Comparison of ENCODE assay signal across 9 mouse cellular contexts in the genomic region with DNA sequence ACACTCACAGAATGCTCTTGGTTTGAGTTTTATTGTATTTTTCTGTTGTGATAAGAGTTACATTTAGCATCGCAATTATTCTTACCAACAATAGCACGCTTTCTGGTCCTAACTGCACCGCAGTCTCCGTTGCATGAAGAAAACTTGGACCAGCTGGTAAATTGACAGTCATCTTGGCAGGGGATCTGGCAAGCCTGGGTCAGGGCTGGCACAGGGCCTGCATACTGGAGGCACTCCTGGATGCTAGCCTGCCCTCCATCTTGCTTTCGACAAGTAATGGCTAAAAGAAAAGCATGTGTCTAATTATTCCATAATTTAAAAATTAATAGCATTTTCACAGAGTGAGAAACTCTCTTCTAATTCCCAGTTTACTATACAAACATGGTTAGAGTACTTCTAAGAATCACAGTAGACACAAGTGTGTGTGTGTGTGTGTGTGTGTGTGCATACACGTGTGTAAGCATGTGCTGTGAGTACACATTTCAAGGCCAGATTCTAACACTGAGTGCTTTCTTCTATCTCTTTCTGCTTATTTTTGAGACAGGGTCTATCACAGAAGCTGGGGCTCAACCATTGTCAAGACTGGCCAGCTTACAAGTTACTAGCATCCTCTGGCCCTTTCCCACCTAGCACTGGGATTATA.
DNase-seq lines count a peak whose midpoint lies in the region; ATAC-seq and TF ChIP-seq lines count a peak whose summit lies in the region.
"Had no signal": no experiment of that assay in that cellular context is flagged by ENCODE, and none has a peak within 500 bp of the region (broad histone marks: within the 10 kb centered on the region; RNA-seq: fewer than 3 reads in every experiment).

No protein-coding gene starts in this region.

- intact Hi-C loops in left cerebral cortex, postnatal 25 days (cut with DNase I), result no loop called here

- no peak overlapping the region for H3K4me2 ChIP-seq in midbrain, embryonic 14.5 days (ENCODE audit: low read length)
- H3K4me2 ChIP-seq in hindbrain, postnatal 0 days (ENCODE audit: low read depth, low read length), result no peak overlapping the region
- no peak overlapping the region for H3K4me2 ChIP-seq in intestine, embryonic 16.5 days (ENCODE audit: low read depth, low read length)

- peaks cover 14% of the 10 kb centered on the region; the same call in 1 of the 2 replicates for H3K36me3 ChIP-seq in midbrain, embryonic 14.5 days (ENCODE audit: control insufficient read depth, insufficient read depth, low read length)
- H3K36me3 ChIP-seq in midbrain, embryonic 10.5 days, result no peaks in the 10 kb centered on the region
- H3K36me3 ChIP-seq in hindbrain, postnatal 0 days (ENCODE audit: insufficient read depth, low read length), result no peaks in the 10 kb centered on the region
- H3K36me3 ChIP-seq in intestine, embryonic 16.5 days (ENCODE audit: control insufficient read depth, insufficient read depth, low read length), result no peaks in the 10 kb centered on the region

- peak; percentile 75 for DNase-seq in midbrain, embryonic 14.5 days
- no peak for DNase-seq in midbrain, embryonic 10.5 days (ENCODE audit: low spot score)
- peak; percentile 99 to 100 for DNase-seq in cerebellum, postnatal 14 days
- peak; percentile 86 for DNase-seq in hindbrain, postnatal 0 days (ENCODE audit: low spot score)
- peak; percentile 35 to 64 for DNase-seq in left cerebral cortex, postnatal 25 days (ENCODE audit: low spot score in 2 of 2)
- peak; percentile 87 for DNase-seq in right cerebral cortex, postnatal 4 days
- DNase-seq in thymus, postnatal 36 days, result no peak

- no peaks in the 10 kb centered on the region for H3K9me3 ChIP-seq in midbrain, embryonic 14.5 days (ENCODE audit: control insufficient read depth, low read length)
- H3K9me3 ChIP-seq in midbrain, embryonic 10.5 days (replicated peaks), result no peaks in the 10 kb centered on the region
- H3K9me3 ChIP-seq in hindbrain, postnatal 0 days (ENCODE audit: low read length), result no peaks in the 10 kb centered on the region
- H3K9me3 ChIP-seq in intestine, embryonic 16.5 days (ENCODE audit: control insufficient read depth, low read length), result no peaks in the 10 kb centered on the region

- no peak overlapping the region for H3K9ac ChIP-seq in midbrain, embryonic 14.5 days (replicated peaks; ENCODE audit: low read length)
- no peak overlapping the region for H3K9ac ChIP-seq in hindbrain, postnatal 0 days (replicated peaks; ENCODE audit: low read length)
- H3K9ac ChIP-seq in intestine, embryonic 16.5 days (ENCODE audit: low read depth, low read length), result no peak overlapping the region
- H3K9ac ChIP-seq: liver, embryonic 14.5 days had no signal

- WGBS in midbrain, embryonic 14.5 days, result 74% methylated on average over 6 of the region's 6 CpGs
- 94% methylated on average over 6 of the region's 6 CpGs for WGBS in midbrain, embryonic 10.5 days
- 32% methylated on average over 6 of the region's 6 CpGs for WGBS in hindbrain, postnatal 0 days
- 82% methylated on average over 6 of the region's 6 CpGs for WGBS in intestine, embryonic 16.5 days

- peak; percentile 66 for ATAC-seq in midbrain, embryonic 14.5 days (ENCODE audit: low FRiP score, low TSS enrichment)
- ATAC-seq in hindbrain, postnatal 0 days, result peak; percentile 92
- ATAC-seq in intestine, embryonic 16.5 days, result no peak

- H3K4me1 ChIP-seq in midbrain, embryonic 14.5 days (ENCODE audit: control insufficient read depth, insufficient read depth, low read length), result no peaks in the 10 kb centered on the region
- no peaks in the 10 kb centered on the region for H3K4me1 ChIP-seq in midbrain, embryonic 10.5 days
- H3K4me1 ChIP-seq in hindbrain, postnatal 0 days (ENCODE audit: insufficient read depth, low read length), result no peaks in the 10 kb centered on the region
- no peaks in the 10 kb centered on the region for H3K4me1 ChIP-seq in intestine, embryonic 16.5 days (ENCODE audit: control insufficient read depth, insufficient read depth, low read length)

- H3K27ac ChIP-seq in midbrain, embryonic 14.5 days (replicated peaks; ENCODE audit: low read depth, low read length), result no peak overlapping the region
- no peak overlapping the region for H3K27ac ChIP-seq in midbrain, embryonic 10.5 days (replicated peaks)
- H3K27ac ChIP-seq in hindbrain, postnatal 0 days, result no peak overlapping the region
- no peak overlapping the region for H3K27ac ChIP-seq in intestine, embryonic 16.5 days (ENCODE audit: low read length)
- H3K27ac ChIP-seq: liver, embryonic 14.5 days had no signal

- H3K27me3 ChIP-seq in midbrain, embryonic 14.5 days (ENCODE audit: control insufficient read depth, insufficient read depth, low read length), result no peaks in the 10 kb centered on the region
- H3K27me3 ChIP-seq in midbrain, embryonic 10.5 days (ENCODE audit: low read depth, poor library complexity, severe bottlenecking), result no peaks in the 10 kb centered on the region
- H3K27me3 ChIP-seq in hindbrain, postnatal 0 days (ENCODE audit: insufficient read depth, low read length), result no peaks in the 10 kb centered on the region
- no peaks in the 10 kb centered on the region for H3K27me3 ChIP-seq in intestine, embryonic 16.5 days (replicated peaks; ENCODE audit: control insufficient read depth, insufficient read depth, low read length)

- no peak overlapping the region for H3K4me3 ChIP-seq in midbrain, embryonic 14.5 days (replicated peaks; ENCODE audit: low read depth, low read length)
- H3K4me3 ChIP-seq in midbrain, embryonic 10.5 days, result no peak overlapping the region
- no peak overlapping the region for H3K4me3 ChIP-seq in hindbrain, postnatal 0 days (ENCODE audit: low read length)
- no peak overlapping the region for H3K4me3 ChIP-seq in intestine, embryonic 16.5 days (ENCODE audit: low read length)

- TF ChIP-seq CTCF in hindbrain, postnatal 0 days (IDR thresholded peaks at IDR 0.05; ENCODE audit: low read depth), result no peak

Comparison
In these comparisons a context has a peak if more than half of its experiments do, and no peak if none do; other contexts are left out.
1. DNase-seq: peak in midbrain, embryonic 14.5 days (single experiment), cerebellum, postnatal 14 days (2 of 2), hindbrain, postnatal 0 days (single experiment), left cerebral cortex, postnatal 25 days (2 of 2) and right cerebral cortex, postnatal 4 days (single experiment); none in midbrain, embryonic 10.5 days (single experiment) and thymus, postnatal 36 days (0 of 2).